Comparison of ENCODE assay signal across 25 mouse cellular contexts in genomic region chr10:5570059-5570458, GRCm38 (mm10). TPM values are rescaled to one million over a fixed set of nuclear protein-coding genes. Genes with fewer than 3 reads are reported as not detected.
DNase-seq lines count a peak whose midpoint lies in the region; ATAC-seq and TF ChIP-seq lines count a peak whose summit lies in the region.
"Had no signal": no experiment of that assay in that cellular context is flagged by ENCODE, and none has a peak within 500 bp of the region (broad histone marks: within the 10 kb centered on the region; RNA-seq: fewer than 3 reads in every experiment).

No protein-coding gene starts in this region.

- no peaks in the 10 kb centered on the region; the same call in 1 of the 2 replicates for H3K36me3 ChIP-seq in heart, adult 2 months (ENCODE audit: control insufficient read depth, insufficient read depth, low read length)
- no peaks in the 10 kb centered on the region for H3K36me3 ChIP-seq in liver, postnatal 0 days (replicated peaks; ENCODE audit: insufficient read depth, low read length)
- no peaks in the 10 kb centered on the region for H3K36me3 ChIP-seq in liver, embryonic 11.5 days (ENCODE audit: control insufficient read depth, insufficient read depth, low read length)
- H3K36me3 ChIP-seq: G1E had no signal

- no peaks in the 10 kb centered on the region for H3K9me3 ChIP-seq in liver, postnatal 0 days (ENCODE audit: low read length)
- H3K9me3 ChIP-seq in liver, embryonic 11.5 days (ENCODE audit: control insufficient read depth, low read length): no peaks in the 10 kb centered on the region
- H3K9me3 ChIP-seq: G1E had no signal

- TF ChIP-seq CTCF in heart, adult 2 months (IDR thresholded peaks at IDR 0.05): no peak
- no peak for TF ChIP-seq CTCF in liver, postnatal 0 days (IDR thresholded peaks at IDR 0.05; ENCODE audit: low read depth)

- H3K9ac ChIP-seq in heart, adult 2 months (ENCODE audit: low read depth, low read length): no peak overlapping the region
- H3K9ac ChIP-seq in liver, postnatal 0 days (replicated peaks): no peak overlapping the region
- H3K9ac ChIP-seq in liver, embryonic 11.5 days (ENCODE audit: low read depth, low read length): no peak overlapping the region

- TF ChIP-seq EP300 in heart, adult 2 months (IDR thresholded peaks at IDR 0.05; ENCODE audit: insufficient read depth, low read depth, low read length): no peak
- no peak for TF ChIP-seq EP300 in liver, postnatal 0 days (IDR thresholded peaks at IDR 0.05; ENCODE audit: low read depth)

- no peak overlapping the region for H3K4me2 ChIP-seq in liver, postnatal 0 days (ENCODE audit: low read depth, low read length)
- no peak overlapping the region for H3K4me2 ChIP-seq in liver, embryonic 11.5 days

- H3K27me3 ChIP-seq in heart, adult 2 months (ENCODE audit: control insufficient read depth, insufficient read depth, low read length): no peaks in the 10 kb centered on the region
- H3K27me3 ChIP-seq in liver, postnatal 0 days (ENCODE audit: insufficient read depth, low read length): no peaks in the 10 kb centered on the region
- H3K27me3 ChIP-seq in liver, embryonic 11.5 days (replicated peaks; ENCODE audit: control insufficient read depth, insufficient read depth, low read length): no peaks in the 10 kb centered on the region
- H3K27me3 ChIP-seq: CH12.LX had no signal

- intact Hi-C loops in heart, adult 2 months (cut with DNase I): no loop called here
- intact Hi-C loops in heart, postnatal 14 days (cut with DNase I): no loop called here
- intact Hi-C loops in heart, postnatal 36 days (cut with DNase I): no loop called here

- no peak overlapping the region for H3K4me3 ChIP-seq in heart, adult 2 months
- no peak overlapping the region for H3K4me3 ChIP-seq in liver, postnatal 0 days (ENCODE audit: low read depth, low read length)
- no peak overlapping the region for H3K4me3 ChIP-seq in liver, embryonic 11.5 days (ENCODE audit: low read depth, low read length)

- peak; percentile 93 for DNase-seq in heart, adult 11 months
- DNase-seq in heart, postnatal 4 days: no peak
- no peak for DNase-seq in heart, adult 2 months
- DNase-seq in heart, postnatal 14 days: no peak
- DNase-seq in heart, adult 8-10 months (ENCODE audit: low spot score): peak; percentile 22
- DNase-seq in heart, postnatal 36 days: no peak
- DNase-seq in liver, postnatal 0 days: no peak
- DNase-seq in liver, embryonic 11.5 days (ENCODE audit: low spot score): no peak
- DNase-seq: adrenal gland, adult 2 months; adrenal gland, adult 8-10 months; adrenal gland, postnatal 10 days; adrenal gland, postnatal 14 days; adrenal gland, postnatal 25 days; adrenal gland, postnatal 36 days; B cell, adult 2 months; cerebellum, adult 11 months; cerebellum, adult 11-12 months had no signal

- peaks cover 1% of the 10 kb centered on the region for H3K4me1 ChIP-seq in heart, adult 2 months (ENCODE audit: control insufficient read depth, insufficient read depth, low read length)
- no peaks in the 10 kb centered on the region for H3K4me1 ChIP-seq in liver, postnatal 0 days (ENCODE audit: insufficient read depth)
- H3K4me1 ChIP-seq in liver, embryonic 11.5 days (replicated peaks; ENCODE audit: control insufficient read depth, insufficient read depth, low read length): no peaks in the 10 kb centered on the region

- peak overlapping the region; percentile 41; the same call in 1 of the 2 replicates for H3K27ac ChIP-seq in heart, adult 2 months
- no peak overlapping the region for H3K27ac ChIP-seq in liver, postnatal 0 days (ENCODE audit: low read depth)
- no peak overlapping the region for H3K27ac ChIP-seq in liver, embryonic 11.5 days (ENCODE audit: low read depth, low read length)

- H3K79me2 ChIP-seq in heart, adult 2 months (replicated peaks; ENCODE audit: control insufficient read depth, insufficient read depth, low read length): no peaks in the 10 kb centered on the region

- WGBS in heart, adult 2 months: 50% methylated on average over 8 of the region's 8 CpGs
- 71% methylated on average over 8 of the region's 8 CpGs for WGBS in liver, postnatal 0 days (ENCODE audit: insufficient replicate concordance)
- 70% methylated on average over 8 of the region's 8 CpGs for WGBS in liver, embryonic 11.5 days

- ATAC-seq in liver, postnatal 0 days: peak; percentile 25
- ATAC-seq in liver, embryonic 11.5 days (replicated peaks; ENCODE audit: low FRiP score): no peak
- ATAC-seq: activated CD4-positive, CD25-positive, alpha-beta regulatory T cell, adult 4 months; CD4-positive, CD25-positive, alpha-beta regulatory T cell, adult 4 months; Patski had no signal

- TF ChIP-seq POLR2A in heart, adult 2 months (IDR thresholded peaks at IDR 0.05; ENCODE audit: insufficient read depth, low read depth, low read length): no peak

RNA-seq across cellular contexts. Expression of gene Syne1, which starts 18.8 kb away (rescaled TPM):
- 10 to 100 TPM; 84.4 to 84.6 TPM for total RNA-seq in heart, postnatal 4 days (2021)
- 10 to 100 TPM; 53.6 to 66.6 TPM for total RNA-seq in heart, adult 2 months (2021)
- 29.0 and 42.6 TPM in 2 replicates for polyA plus RNA-seq in heart, adult 2 months (2012; rRNA removed)
- 10 to 100 TPM; 64.3 to 67.6 TPM for total RNA-seq in heart, postnatal 14 days (2021)
- 10 to 100 TPM; 57.6 to 65.2 (median 59.0) TPM for total RNA-seq in heart, adult 8-10 months (2022)
- total RNA-seq in heart, postnatal 36 days (2021): 10 to 100 TPM; 56.2 to 61.6 TPM
- polyA plus RNA-seq in liver, postnatal 0 days (2015; fragmentation: Nextera tagmentation; extraction: Ambion mirVana): 4.4 and 5.2 TPM in 2 replicates
- 5.0 and 5.7 TPM in 2 replicates for polyA plus RNA-seq in liver, embryonic 11.5 days (2014; fragmentation: Nextera tagmentation; extraction: Ambion mirVana)

RNA-seq across cellular contexts. Expression of gene Myct1, which starts 23.5 kb away (rescaled TPM):
- 10 to 100 TPM; 14.8 to 15.3 TPM for total RNA-seq in heart, postnatal 4 days (2021)
- total RNA-seq in heart, adult 2 months (2021): 10 to 100 TPM in 1 of 2 experiments, 1 to 10 TPM in 1; 8.4 to 12.8 TPM
- 8.2 and 12.5 TPM in 2 replicates for polyA plus RNA-seq in heart, adult 2 months (2012; rRNA removed)
- 10 to 100 TPM; 17.8 to 19.7 TPM for total RNA-seq in heart, postnatal 14 days (2021)
- total RNA-seq in heart, adult 8-10 months (2022): 10 to 100 TPM; 10.6 to 13.6 (median 11.7) TPM
- 10 to 100 TPM; 12.3 to 18.9 TPM for total RNA-seq in heart, postnatal 36 days (2021)
- polyA plus RNA-seq in liver, postnatal 0 days (2015; fragmentation: Nextera tagmentation; extraction: Ambion mirVana): 3.3 and 3.5 TPM in 2 replicates
- 4.4 and 4.9 TPM in 2 replicates for polyA plus RNA-seq in liver, embryonic 11.5 days (2014; fragmentation: Nextera tagmentation; extraction: Ambion mirVana)
- total RNA-seq: CH12.LX, ES-E14, MEL had no signal
- polyA plus RNA-seq: activated CD4-positive, CD25-positive, alpha-beta regulatory T cell, adult 4 months; C2C12; CD4-positive, CD25-positive, alpha-beta regulatory T cell, adult 4 months; Patski had no signal

Comparison
In these comparisons a context has a peak if more than half of its experiments do, and no peak if none do; other contexts are left out.
1. DNase-seq: peak in heart, adult 11 months (single experiment) and heart, adult 8-10 months (single experiment); none in heart, postnatal 4 days (single experiment), heart, adult 2 months (0 of 2), heart, postnatal 14 days (0 of 2), heart, postnatal 36 days (0 of 2), liver, postnatal 0 days (single experiment) and liver, embryonic 11.5 days (single experiment).